Mouse (Mus musculus): ENCODE measurements around the gene Fam83g.

DNA sequence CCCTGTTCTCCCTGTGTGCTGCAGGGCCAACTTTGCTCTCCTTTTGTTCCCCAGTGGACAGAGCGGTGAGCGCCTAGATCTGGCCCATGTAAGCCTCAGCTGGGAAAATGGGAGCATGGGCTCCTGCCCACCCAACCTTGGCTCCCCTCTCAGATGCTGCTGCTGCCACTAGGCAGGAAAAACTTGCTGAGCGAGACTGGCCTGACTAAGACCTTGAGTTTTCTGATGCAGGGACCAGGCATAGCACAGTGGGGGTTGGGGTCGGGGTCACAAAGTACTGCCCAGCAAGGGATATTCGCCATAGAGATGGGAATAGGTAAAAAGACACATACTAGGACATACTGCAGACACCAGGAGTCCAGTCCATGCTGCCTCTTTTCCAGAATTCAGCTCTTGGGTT lies 16.6 kb upstream of the Fam83g start:
- TF ChIP-seq POLR2A (IDR thresholded peaks at IDR 0.05; ENCODE audit: borderline replicate concordance, extremely low read depth, insufficient read depth, insufficient read length, poor library complexity, severe bottlenecking): no peak
- no peak for TF ChIP-seq CTCF (IDR thresholded peaks at IDR 0.05; ENCODE audit: borderline replicate concordance, extremely low read depth, insufficient read depth, insufficient read length)
